Mouse (Mus musculus): ENCODE measurements around the gene Usp40.

DNA sequence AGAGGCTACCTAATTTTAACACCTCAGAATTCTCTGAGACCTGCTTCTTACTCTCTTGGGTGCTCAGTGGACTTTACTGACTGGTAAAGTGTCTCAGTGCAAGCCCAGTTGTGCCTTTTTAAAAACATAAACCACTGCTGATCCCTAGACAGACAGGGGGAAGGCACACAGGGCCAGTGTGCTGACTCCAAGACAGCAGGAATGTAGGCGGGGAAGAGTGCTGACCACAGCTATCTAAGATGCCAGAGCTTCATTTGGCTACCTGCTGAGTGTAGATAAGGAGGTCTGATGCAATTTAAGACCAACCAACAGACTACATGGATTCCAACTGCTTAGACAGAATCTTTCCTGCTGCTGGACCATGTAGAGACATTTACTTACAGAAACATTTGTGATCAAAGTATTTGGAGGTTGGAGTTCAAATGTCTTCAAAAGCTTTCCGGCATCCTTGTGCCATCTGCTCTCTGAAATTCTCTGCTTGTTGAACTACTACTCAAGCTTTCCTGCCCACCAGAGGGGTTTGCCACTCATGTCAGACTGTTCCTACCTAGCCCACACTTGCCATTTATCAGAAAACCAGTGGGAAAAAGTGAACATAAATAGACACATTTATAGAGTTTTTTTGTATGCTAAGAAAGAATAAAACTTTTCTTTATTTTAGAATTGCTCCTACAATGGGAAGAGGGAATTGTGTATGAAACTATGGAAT lies 46.7 kb downstream of the Usp40 start:
- no peak for TF ChIP-seq CTCF (IDR thresholded peaks at IDR 0.05; ENCODE audit: borderline replicate concordance, insufficient read depth, low read depth, low read length)
- TF ChIP-seq POLR2A (IDR thresholded peaks at IDR 0.05; ENCODE audit: borderline replicate concordance, insufficient read depth, low read length) = no peak
